ENCODE assay signal across 19 mouse cellular contexts in genomic region chr7:83609891-83610290, GRCm38 (mm10). TPM values are rescaled to one million over a fixed set of nuclear protein-coding genes. Genes with fewer than 3 reads are reported as not detected.
"Had no signal": no experiment of that assay in that cellular context is flagged by ENCODE, and none has a peak within 500 bp of the region (broad histone marks: within the 10 kb centered on the region; RNA-seq: fewer than 3 reads in every experiment).

No protein-coding gene starts in this region.

- H3K4me1 ChIP-seq: liver, embryonic 15.5 days; midbrain, embryonic 10.5 days; neural tube, embryonic 12.5 days had no signal

- H3K27ac ChIP-seq: layer of hippocampus, adult 2 months; limb, embryonic 13.5 days; liver, embryonic 15.5 days; midbrain, embryonic 10.5 days; neural tube, embryonic 12.5 days; stomach, postnatal 0 days had no signal

- DNase-seq: kidney, adult 8-10 months; kidney, postnatal 10 days; kidney, postnatal 4 days; left cerebral cortex, postnatal 4 days; lung, adult 2 months; lung, postnatal 4 days; midbrain, embryonic 14.5 days; right cerebral cortex, postnatal 14 days; thymus, postnatal 36 days had no signal

- H3K4me3 ChIP-seq: layer of hippocampus, adult 2 months; limb, embryonic 13.5 days; liver, embryonic 15.5 days; midbrain, embryonic 10.5 days; myocyte; neural tube, embryonic 12.5 days had no signal

- ATAC-seq: intestine, postnatal 0 days; lung, postnatal 0 days had no signal

- H3K27me3 ChIP-seq: limb, embryonic 13.5 days; liver, embryonic 15.5 days; neural tube, embryonic 12.5 days had no signal

- H3K36me3 ChIP-seq: limb, embryonic 13.5 days; liver, embryonic 15.5 days; midbrain, embryonic 10.5 days; neural tube, embryonic 12.5 days had no signal

RNA-seq across cellular contexts. Expression of gene Tmc3, which starts 25.2 kb away (rescaled TPM):
- total RNA-seq: megakaryocyte, adult 5-6 weeks had no signal
